ENCODE assay signal across 8 mouse cellular contexts in the genomic region with DNA sequence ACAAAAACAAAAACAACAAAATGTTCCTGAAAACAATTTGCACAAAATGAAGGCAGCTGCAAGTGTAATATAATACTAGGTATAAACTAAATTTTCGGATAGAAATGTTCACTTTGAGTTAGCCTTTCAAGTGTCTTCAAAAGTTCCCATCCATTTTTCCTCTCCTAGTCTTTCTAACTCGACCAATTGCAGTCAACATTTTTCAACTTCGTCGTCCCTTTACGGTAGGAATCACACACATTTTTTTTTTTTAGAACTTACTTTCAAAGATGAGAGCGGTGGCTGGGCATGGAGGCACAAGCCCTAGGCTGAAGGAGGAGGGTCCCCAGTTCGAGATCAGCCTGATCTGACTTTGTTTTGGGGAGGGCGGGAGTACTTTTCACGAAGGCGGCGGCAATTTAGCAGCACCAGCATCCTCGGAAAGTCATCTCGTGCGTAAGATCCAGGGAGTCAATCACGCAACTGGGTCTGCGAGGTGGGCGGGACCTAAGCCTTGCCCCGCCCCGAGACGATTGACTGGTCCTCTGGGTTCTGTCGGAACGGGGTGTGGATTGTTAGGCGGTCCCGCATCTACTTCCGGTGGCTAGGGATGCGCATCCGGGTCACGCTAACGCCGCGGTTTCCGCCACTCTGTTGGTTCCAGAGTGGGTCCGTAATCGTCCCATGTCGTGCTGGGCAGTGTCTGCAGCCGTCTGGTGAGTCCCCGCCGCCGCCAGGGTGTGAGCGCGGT. TPM values are rescaled to one million over a fixed set of nuclear protein-coding genes. Genes with fewer than 3 reads are reported as not detected.
A peak's percentile ranks its signal among the peaks of the same experiment; 100 is the strongest.
DNase-seq lines count a peak whose midpoint lies in the region; ATAC-seq and TF ChIP-seq lines count a peak whose summit lies in the region.

A gene (plus strand): TSS at position 527 of the 730 bp plus-strand sequence.

- intact Hi-C loops in heart, postnatal 10 days (cut with DNase I), result loop anchor here (2.0 kb wide), 1 partner anchor 38 kb away; no protein-coding TSS in a partner anchor

- peak within 1 kb of the TSS; percentile 86 for H3K9ac ChIP-seq in ES-Bruce4 (ENCODE audit: low read depth, poor library complexity, severe bottlenecking)
- H3K9ac ChIP-seq in forebrain, embryonic 13.5 days, result peak within 1 kb of the TSS; percentile 94
- peak within 1 kb of the TSS; percentile 90 for H3K9ac ChIP-seq in liver, postnatal 0 days (replicated peaks)
- peak within 1 kb of the TSS; percentile 91 for H3K9ac ChIP-seq in neural tube, embryonic 14.5 days (replicated peaks; ENCODE audit: low read depth, low read length)

- DNase-seq in heart, postnatal 10 days, result peak; percentile 97
- peak; percentile 73 for DNase-seq in large intestine, adult 2 months (ENCODE audit: low read depth, low spot score)
- DNase-seq in liver, postnatal 0 days, result peak; percentile 96
- DNase-seq in testis, postnatal 10 days (ENCODE audit: low spot score), result peak; percentile 96

- peak; percentile 99 for ATAC-seq in cerebellum, adult (ENCODE audit: insufficient number of reproducible peaks, low FRiP score, low TSS enrichment)
- peak; percentile 100 for ATAC-seq in forebrain, embryonic 13.5 days
- ATAC-seq in liver, postnatal 0 days, result peak; percentile 99
- peak; percentile 99 for ATAC-seq in neural tube, embryonic 14.5 days (ENCODE audit: low read depth)

- peak; percentile 65 for TF ChIP-seq POLR2A in ES-Bruce4 (IDR thresholded peaks at IDR 0.05; ENCODE audit: insufficient read depth, low read length)

- under 1% methylated on average over 41 of the region's 41 CpGs for WGBS in forebrain, embryonic 13.5 days
- 1% methylated on average over 41 of the region's 41 CpGs for WGBS in large intestine, adult 2 months
- under 1% methylated on average over 41 of the region's 41 CpGs for WGBS in liver, postnatal 0 days (ENCODE audit: insufficient replicate concordance)
- WGBS in neural tube, embryonic 14.5 days, result under 1% methylated on average over 41 of the region's 41 CpGs

- peak within 1 kb of the TSS; percentile 92 for H3K4me2 ChIP-seq in forebrain, embryonic 13.5 days
- peak within 1 kb of the TSS; percentile 88 for H3K4me2 ChIP-seq in liver, postnatal 0 days (ENCODE audit: low read depth, low read length)
- peak within 1 kb of the TSS; percentile 88 for H3K4me2 ChIP-seq in neural tube, embryonic 14.5 days (ENCODE audit: low read depth, low read length)

- no peaks in the 10 kb centered on the region for H3K9me3 ChIP-seq in ES-Bruce4 (replicated peaks; ENCODE audit: control insufficient read depth, insufficient read depth, low read length, poor library complexity, severe bottlenecking)
- H3K9me3 ChIP-seq in forebrain, embryonic 13.5 days (replicated peaks), result no peaks in the 10 kb centered on the region
- no peaks in the 10 kb centered on the region for H3K9me3 ChIP-seq in liver, postnatal 0 days (ENCODE audit: low read length)
- no peaks in the 10 kb centered on the region for H3K9me3 ChIP-seq in neural tube, embryonic 14.5 days (ENCODE audit: control insufficient read depth, low read length)

- no peak for TF ChIP-seq CTCF in ES-Bruce4 (IDR thresholded peaks at IDR 0.05; ENCODE audit: low read depth, low read length)
- 0 out of 2 replicates have a peak, but pooled peaks have one; percentile 3 for TF ChIP-seq CTCF in liver, postnatal 0 days (IDR thresholded peaks at IDR 0.05; ENCODE audit: low read depth)

- H3K4me1 ChIP-seq in ES-Bruce4 (ENCODE audit: control insufficient read depth, insufficient read depth, low read length), result peaks cover 3% of the 10 kb centered on the region
- peaks cover 19% of the 10 kb centered on the region for H3K4me1 ChIP-seq in forebrain, embryonic 13.5 days
- peaks cover 7% of the 10 kb centered on the region for H3K4me1 ChIP-seq in liver, postnatal 0 days (ENCODE audit: insufficient read depth)
- H3K4me1 ChIP-seq in neural tube, embryonic 14.5 days (ENCODE audit: control insufficient read depth, insufficient read depth, low read length), result peaks cover 9% of the 10 kb centered on the region

- peaks cover 10% of the 10 kb centered on the region for H3K36me3 ChIP-seq in ES-Bruce4 (ENCODE audit: control insufficient read depth, insufficient read depth, low read length, poor library complexity, severe bottlenecking)
- H3K36me3 ChIP-seq in forebrain, embryonic 13.5 days (ENCODE audit: poor library complexity, severe bottlenecking), result no peaks in the 10 kb centered on the region; the same call in 1 of the 2 replicates
- no peaks in the 10 kb centered on the region; the same call in 1 of the 2 replicates for H3K36me3 ChIP-seq in liver, postnatal 0 days (replicated peaks; ENCODE audit: insufficient read depth, low read length)
- H3K36me3 ChIP-seq in neural tube, embryonic 14.5 days (ENCODE audit: control insufficient read depth, insufficient read depth, low read length), result no peaks in the 10 kb centered on the region

- H3K4me3 ChIP-seq in ES-Bruce4 (ENCODE audit: low read depth, low read length), result peak within 1 kb of the TSS; percentile 92
- H3K4me3 ChIP-seq in forebrain, embryonic 13.5 days, result peak within 1 kb of the TSS; percentile 98
- peak within 1 kb of the TSS; percentile 89 for H3K4me3 ChIP-seq in liver, postnatal 0 days (ENCODE audit: low read depth, low read length)
- peak within 1 kb of the TSS; percentile 93 for H3K4me3 ChIP-seq in neural tube, embryonic 14.5 days (ENCODE audit: low read depth, low read length)

- 0 out of 2 replicates have a peak, but pooled peaks have one; percentile 29 for TF ChIP-seq EP300 in ES-Bruce4 (IDR thresholded peaks at IDR 0.05; ENCODE audit: insufficient read depth, low read depth, low read length)
- no peak; the same call in 1 of the 2 replicates for TF ChIP-seq EP300 in liver, postnatal 0 days (IDR thresholded peaks at IDR 0.05; ENCODE audit: low read depth)

- H3K27me3 ChIP-seq in ES-Bruce4 (ENCODE audit: control insufficient read depth, insufficient read depth, low read length, poor library complexity, severe bottlenecking), result no peaks in the 10 kb centered on the region
- H3K27me3 ChIP-seq in forebrain, embryonic 13.5 days, result no peaks in the 10 kb centered on the region
- H3K27me3 ChIP-seq in liver, postnatal 0 days (ENCODE audit: insufficient read depth, low read length), result no peaks in the 10 kb centered on the region
- H3K27me3 ChIP-seq in neural tube, embryonic 14.5 days (ENCODE audit: control insufficient read depth, insufficient read depth, low read length), result no peaks in the 10 kb centered on the region

- H3K27ac ChIP-seq in ES-Bruce4 (ENCODE audit: insufficient read depth, low read length), result peak within 1 kb of the TSS; percentile 38
- H3K27ac ChIP-seq in forebrain, embryonic 13.5 days, result peak within 1 kb of the TSS; percentile 81
- H3K27ac ChIP-seq in liver, postnatal 0 days (ENCODE audit: low read depth), result peak within 1 kb of the TSS; percentile 88
- H3K27ac ChIP-seq in neural tube, embryonic 14.5 days (ENCODE audit: low read depth, low read length), result peak within 1 kb of the TSS; percentile 83

RNA-seq across cellular contexts. Expression of the gene that starts here (rescaled TPM):
- polyA plus RNA-seq in ES-Bruce4 (2011; ENCODE audit: insufficient read depth, insufficient read length, low read depth, missing spikeins), result 77.8 and 78.7 TPM in 2 replicates
- polyA plus RNA-seq in forebrain, embryonic 13.5 days (2015; fragmentation: Nextera tagmentation; extraction: Ambion mirVana), result 24.1 and 25.3 TPM in 2 replicates
- 10 to 100 TPM; 33.4 to 41.1 TPM for total RNA-seq in heart, postnatal 10 days (2021)
- polyA plus RNA-seq in large intestine, adult 2 months (2012; rRNA removed), result 15.5 and 21.2 TPM in 2 replicates
- polyA plus RNA-seq in liver, postnatal 0 days (2015; fragmentation: Nextera tagmentation; extraction: Ambion mirVana), result 6.0 and 6.3 TPM in 2 replicates
- 10.6 and 13.2 TPM in 2 replicates for polyA plus RNA-seq in neural tube, embryonic 14.5 days (2014; fragmentation: Nextera tagmentation; extraction: Ambion mirVana)

Comparison
In these comparisons a context has a peak if more than half of its experiments do, and no peak if none do; other contexts are left out.
1. Peak in every context shown above with its lines: DNase-seq, ATAC-seq, H3K4me3 ChIP-seq and H3K27ac ChIP-seq.
2. H3K27ac ChIP-seq: peak in every context shown above with its lines; median percentile 88 in liver, postnatal 0 days; 83 in neural tube, embryonic 14.5 days; 81 in forebrain, embryonic 13.5 days; 38 in ES-Bruce4.